Mouse (Mus musculus): ENCODE data around the gene Me1. TPM values are rescaled to one million over a fixed set of nuclear protein-coding genes. Genes with fewer than 3 reads are reported as not detected.

Gene Me1
- polyA plus RNA-seq, 1 experiment from 2014 or later = 171 TPM

DNA sequence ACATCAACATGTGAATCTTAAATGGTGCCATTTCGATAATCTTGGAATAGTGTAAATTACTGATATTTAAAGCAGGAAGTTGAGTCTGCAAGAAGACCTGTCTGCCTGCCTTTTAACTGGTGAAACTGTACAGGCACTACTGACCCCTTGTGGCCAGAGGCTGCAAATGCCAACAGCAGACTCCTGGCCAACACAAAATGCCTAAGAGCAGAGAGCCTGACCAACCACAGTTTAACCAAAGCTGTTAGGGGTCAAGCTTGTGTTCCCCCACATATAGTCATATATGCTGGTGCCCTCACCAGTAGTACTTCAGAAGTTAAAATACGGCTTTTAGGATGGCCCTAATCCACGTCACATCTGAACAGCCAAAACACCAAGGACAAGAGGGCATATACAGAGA, 112.0 kb downstream of the Me1 start:
- no peaks in the 10 kb centered on the region for H3K36me3 ChIP-seq (ENCODE audit: control insufficient read depth, insufficient read depth, low read length)
- TF ChIP-seq CTCF (IDR thresholded peaks at IDR 0.05; ENCODE audit: low read depth) (peak; percentile 93), EP300 (optimal IDR thresholded peaks at IDR 0.05) (no peak)
- DNase-seq (ENCODE audit: low spot score) = peak; percentile 77

GRCm38 (mm10) chr9:86579657-86580056, 116.1 kb downstream of the Me1 start:
- ATAC-seq (ENCODE audit: low FRiP score, low TSS enrichment) (no peak), DNase-seq (ENCODE audit: low spot score) (no peak)
- H3K27me3 ChIP-seq (ENCODE audit: control insufficient read depth, insufficient read depth, low read length) = no peaks in the 10 kb centered on the region
- TF ChIP-seq CTCF (IDR thresholded peaks at IDR 0.05; ENCODE audit: low read depth) (no peak), EP300 (optimal IDR thresholded peaks at IDR 0.05) (no peak)
- no peak overlapping the region for H3K4me2 ChIP-seq (replicated peaks; ENCODE audit: low read depth)
- H3K36me3 ChIP-seq (ENCODE audit: control insufficient read depth, insufficient read depth, low read length) = no peaks in the 10 kb centered on the region
- H3K9ac ChIP-seq (ENCODE audit: low read length) = no peak overlapping the region
- H3K27ac ChIP-seq (replicated peaks) = no peak overlapping the region
- WGBS = 73% methylated on average over 10 of the region's 10 CpGs
- no peaks in the 10 kb centered on the region for H3K4me1 ChIP-seq (replicated peaks; ENCODE audit: control insufficient read depth, insufficient read depth)
- no peaks in the 10 kb centered on the region for H3K9me3 ChIP-seq (ENCODE audit: control insufficient read depth, low read length)
- H3K4me3 ChIP-seq (ENCODE audit: low read depth, low read length) = no peak overlapping the region

More for the DNA sequence above, 112.0 kb downstream of the Me1 start:
- no peak overlapping the region for H3K27ac ChIP-seq (replicated peaks)
- WGBS = 51% methylated on average over 3 of the region's 3 CpGs
- no peak overlapping the region for H3K4me2 ChIP-seq (replicated peaks; ENCODE audit: low read depth)
- no peak for ATAC-seq (ENCODE audit: low FRiP score, low TSS enrichment)
- H3K4me1 ChIP-seq (replicated peaks; ENCODE audit: control insufficient read depth, insufficient read depth) = no peaks in the 10 kb centered on the region
- no peaks in the 10 kb centered on the region for H3K27me3 ChIP-seq (ENCODE audit: control insufficient read depth, insufficient read depth, low read length)
- H3K9me3 ChIP-seq (ENCODE audit: control insufficient read depth, low read length) = no peaks in the 10 kb centered on the region
- H3K9ac ChIP-seq (ENCODE audit: low read length) = no peak overlapping the region
- no peak overlapping the region for H3K4me3 ChIP-seq (ENCODE audit: low read depth, low read length)

- 85% methylated on average over 6 of the region's 6 CpGs for WGBS
- Histone ChIP-seq H3K36me3 (ENCODE audit: control insufficient read depth, insufficient read depth, low read length) (no peaks in the 10 kb centered on the region), H3K4me3 (ENCODE audit: low read depth, low read length) (no peak overlapping the region), H3K27me3 (ENCODE audit: control insufficient read depth, insufficient read depth, low read length) (no peaks in the 10 kb centered on the region), H3K27ac (replicated peaks) (no peak overlapping the region), H3K4me2 (replicated peaks; ENCODE audit: low read depth) (no peak overlapping the region), H3K4me1 (replicated peaks; ENCODE audit: control insufficient read depth, insufficient read depth) (0 out of 2 replicates have a peak, but pooled peaks cover 2% of the 10 kb centered on the region), H3K9ac (ENCODE audit: low read length) (no peak overlapping the region), H3K9me3 (ENCODE audit: control insufficient read depth, low read length) (no peaks in the 10 kb centered on the region)
- DNase-seq (ENCODE audit: low spot score) = no peak
- no peak for ATAC-seq (ENCODE audit: low FRiP score, low TSS enrichment)
- TF ChIP-seq CTCF (IDR thresholded peaks at IDR 0.05; ENCODE audit: low read depth) (no peak), EP300 (optimal IDR thresholded peaks at IDR 0.05) (no peak)
Observed at GRCm38 (mm10) chr9:86575178-86575577, 120.6 kb downstream of the Me1 start.

DNA sequence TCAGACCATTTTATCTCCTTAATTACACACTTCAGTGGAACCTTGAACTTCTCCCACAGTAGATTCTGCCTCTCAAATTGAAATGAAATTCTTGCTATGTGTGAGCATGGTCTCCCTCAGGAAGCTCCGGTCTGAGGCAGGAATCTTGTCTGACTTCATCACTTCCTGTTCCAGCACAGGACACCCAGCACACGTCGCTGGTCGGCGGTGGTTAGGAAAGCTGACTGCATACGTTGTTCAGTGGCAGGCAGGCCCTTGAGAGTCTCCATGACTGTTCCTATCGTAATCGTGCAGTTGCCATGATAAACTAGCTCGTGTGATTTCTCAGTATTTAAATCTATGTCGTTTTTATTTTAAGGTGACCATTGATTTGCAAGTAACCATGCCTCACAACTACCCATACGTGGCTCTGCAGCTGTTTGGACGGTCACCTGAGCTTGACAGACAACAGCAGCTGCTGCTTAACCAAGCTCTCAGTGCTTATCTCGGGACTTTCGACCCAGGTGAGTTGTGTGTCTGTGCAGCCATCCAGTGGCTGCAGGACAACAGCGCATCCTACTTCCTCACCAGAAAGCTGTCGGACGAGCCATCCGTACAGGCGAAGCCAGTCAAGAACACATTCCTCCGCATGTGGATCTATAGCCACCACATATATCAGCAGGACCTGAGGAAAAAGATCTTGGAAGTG, 122.0 kb downstream of the Me1 start:
- DNase-seq (ENCODE audit: low spot score) (no peak), ATAC-seq (ENCODE audit: low FRiP score, low TSS enrichment) (no peak)
- TF ChIP-seq EP300 (optimal IDR thresholded peaks at IDR 0.05) = no peak
- no peak for TF ChIP-seq CTCF (IDR thresholded peaks at IDR 0.05; ENCODE audit: low read depth)
- Histone ChIP-seq H3K9me3 (ENCODE audit: control insufficient read depth, low read length) (no peaks in the 10 kb centered on the region), H3K27ac (replicated peaks) (no peak overlapping the region), H3K4me2 (replicated peaks; ENCODE audit: low read depth) (no peak overlapping the region), H3K4me3 (ENCODE audit: low read depth, low read length) (no peak overlapping the region), H3K4me1 (replicated peaks; ENCODE audit: control insufficient read depth, insufficient read depth) (0 out of 2 replicates have a peak, but pooled peaks cover 2% of the 10 kb centered on the region), H3K27me3 (ENCODE audit: control insufficient read depth, insufficient read depth, low read length) (no peaks in the 10 kb centered on the region), H3K9ac (ENCODE audit: low read length) (no peak overlapping the region), H3K36me3 (ENCODE audit: control insufficient read depth, insufficient read depth, low read length) (no peaks in the 10 kb centered on the region)
- 81% methylated on average over 20 of the region's 20 CpGs for WGBS

DNA sequence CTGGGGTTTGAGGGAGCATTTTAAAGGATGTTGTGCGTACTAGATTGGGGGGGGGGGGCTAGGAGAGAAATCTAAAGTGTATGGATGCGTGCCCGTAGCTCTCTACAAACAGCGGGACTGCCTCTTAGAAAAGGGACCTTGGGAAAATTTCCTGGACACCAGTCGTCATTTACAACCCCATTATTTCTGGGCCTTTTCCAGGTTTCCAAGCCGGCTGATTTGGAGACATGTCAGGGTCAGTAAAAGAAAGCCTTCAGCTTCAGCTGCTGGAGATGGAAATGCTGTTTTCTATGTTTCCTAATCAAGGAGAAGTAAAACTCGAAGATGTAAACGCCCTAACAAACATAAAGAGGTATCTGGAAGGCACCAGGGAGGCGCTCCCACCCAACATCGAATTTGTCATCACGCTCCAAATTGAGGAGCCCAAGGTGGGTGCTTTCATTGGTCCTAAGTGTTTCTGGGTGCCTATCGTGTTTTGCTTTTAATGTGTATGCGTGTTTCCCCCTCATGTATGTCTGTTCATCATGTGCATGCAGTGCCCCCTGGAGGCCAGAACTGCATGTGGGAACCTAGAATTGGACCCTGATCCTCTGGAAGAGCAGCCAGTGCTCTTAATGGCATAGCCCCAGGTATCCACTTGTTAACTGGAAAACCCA, 123.0 kb downstream of the Me1 start:
- Histone ChIP-seq H3K27me3 (ENCODE audit: control insufficient read depth, insufficient read depth, low read length) (no peaks in the 10 kb centered on the region), H3K4me2 (replicated peaks; ENCODE audit: low read depth) (peak overlapping the region; percentile 89), H3K36me3 (ENCODE audit: control insufficient read depth, insufficient read depth, low read length) (no peaks in the 10 kb centered on the region), H3K9ac (ENCODE audit: low read length) (no peak overlapping the region; the same call in 1 of the 2 replicates), H3K4me1 (replicated peaks; ENCODE audit: control insufficient read depth, insufficient read depth) (0 out of 2 replicates have a peak, but pooled peaks cover 2% of the 10 kb centered on the region), H3K27ac (replicated peaks) (no peak overlapping the region), H3K4me3 (ENCODE audit: low read depth, low read length) (peak overlapping the region; percentile 71), H3K9me3 (ENCODE audit: control insufficient read depth, low read length) (no peaks in the 10 kb centered on the region)
- no peak for ATAC-seq (ENCODE audit: low FRiP score, low TSS enrichment)
- peak; percentile 77 for DNase-seq (ENCODE audit: low spot score)
- 11% methylated on average over 13 of the region's 13 CpGs for WGBS
- peak; percentile 89 for TF ChIP-seq CTCF (IDR thresholded peaks at IDR 0.05; ENCODE audit: low read depth)
- no peak for TF ChIP-seq EP300 (optimal IDR thresholded peaks at IDR 0.05)

DNA sequence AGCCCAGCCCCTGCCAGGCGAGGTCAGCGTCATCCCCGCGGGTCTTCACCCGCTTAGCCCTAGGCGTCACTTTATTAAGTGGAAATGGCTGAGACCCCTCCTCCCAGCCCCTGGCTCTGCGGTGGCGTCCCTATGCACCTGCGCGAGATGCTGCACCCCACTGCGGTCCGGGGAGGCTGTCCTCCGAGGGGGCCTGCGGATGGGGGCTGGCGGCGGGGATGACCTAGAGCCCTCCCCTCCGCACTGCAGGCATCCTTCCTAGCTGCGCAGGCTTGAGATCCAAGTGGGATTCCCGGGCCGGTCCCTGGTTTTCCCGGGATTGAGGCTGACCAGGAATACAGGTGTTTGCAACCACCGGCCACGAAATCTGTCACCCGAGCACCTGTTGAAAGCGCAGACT, 123.6 kb downstream of the Me1 start:
- TF ChIP-seq CTCF (IDR thresholded peaks at IDR 0.05; ENCODE audit: low read depth) (no peak), EP300 (optimal IDR thresholded peaks at IDR 0.05) (no peak)
- Histone ChIP-seq H3K27me3 (ENCODE audit: control insufficient read depth, insufficient read depth, low read length) (no peaks in the 10 kb centered on the region), H3K27ac (replicated peaks) (no peak overlapping the region; the same call in 1 of the 2 replicates), H3K4me3 (ENCODE audit: low read depth, low read length) (peak overlapping the region; percentile 71), H3K4me2 (replicated peaks; ENCODE audit: low read depth) (peak overlapping the region; percentile 89), H3K9me3 (ENCODE audit: control insufficient read depth, low read length) (no peaks in the 10 kb centered on the region), H3K36me3 (ENCODE audit: control insufficient read depth, insufficient read depth, low read length) (no peaks in the 10 kb centered on the region), H3K9ac (ENCODE audit: low read length) (peak overlapping the region; percentile 67), H3K4me1 (replicated peaks; ENCODE audit: control insufficient read depth, insufficient read depth) (0 out of 2 replicates have a peak, but pooled peaks cover 2% of the 10 kb centered on the region)
- ATAC-seq (ENCODE audit: low FRiP score, low TSS enrichment) = peak; percentile 17; the same call in 1 of the 2 replicates
- DNase-seq (ENCODE audit: low spot score) = peak; percentile 44
- under 1% methylated on average over 25 of the region's 25 CpGs for WGBS

Data from stomach, postnatal 0 days (tissue).